Mouse (Mus musculus) liver, embryonic 13.5 days (tissue): Measurements from ENCODE around the gene Lipe. TPM values are rescaled to one million over a fixed set of nuclear protein-coding genes. Genes with fewer than 3 reads are reported as not detected.
A peak's percentile ranks its signal among the peaks of the same experiment; 100 is the strongest.
"Not testable (repeated sequence)": the region's sequence is repeated elsewhere in the genome, so short reads cannot be mapped to it uniquely, and the experiment has no call there.

Experiments
- ATAC-seq: fragments of 200-750 bp; cut with Nextera tagmentation; 2 replicates; pipeline ENCODE4 v1.8.0; 2017; ENCODE audit warnings: low read depth, mild to moderate bottlenecking, moderate number of reproducible peaks, moderate library complexity
- DNase-seq: peaks from one replicate; pipeline ENCODE4 v3.0.0; 2022
- H3K27ac ChIP-seq: fragments of 300-500 bp; sonication (generic); 2 replicates; pipeline ENCODE4 v1.5.1; 2015; ENCODE audit warnings: moderate library complexity, mild to moderate bottlenecking, inconsistent platforms
- H3K27me3 ChIP-seq: fragments of 300-500 bp; sonication (generic); 2 replicates; pipeline ENCODE4 v1.6.1; 2015; ENCODE audit warnings: mild to moderate bottlenecking, inconsistent platforms
- H3K36me3 ChIP-seq: fragments of 300-500 bp; sonication (generic); 2 replicates; pipeline ENCODE4 v1.6.1; 2015; ENCODE audit warnings: mild to moderate bottlenecking, inconsistent platforms
- H3K4me1 ChIP-seq: fragments of 300-500 bp; sonication (generic); replicated peaks from 2 replicates; pipeline ENCODE4 v1.6.1; 2015; ENCODE audit warnings: inconsistent platforms
- H3K4me2 ChIP-seq: fragments of 300-500 bp; sonication (generic); 2 replicates; pipeline ENCODE4 v1.6.1; 2015; ENCODE audit warnings: inconsistent platforms, mild to moderate bottlenecking, moderate library complexity
- H3K4me3 ChIP-seq: fragments of 300-500 bp; sonication (generic); replicated peaks from 2 replicates; pipeline ENCODE4 v1.5.1; 2015; ENCODE audit warnings: mild to moderate bottlenecking, inconsistent platforms
- H3K9ac ChIP-seq: fragments of 300-500 bp; sonication (generic); 2 replicates; pipeline ENCODE4 v1.6.1; 2015; ENCODE audit warnings: mild to moderate bottlenecking, inconsistent platforms
- H3K9me3 ChIP-seq: fragments of 300-500 bp; sonication (generic); replicated peaks from 2 replicates; pipeline ENCODE4 v1.6.1; 2016; ENCODE audit warnings: inconsistent platforms
- WGBS: fragments of 180-500 bp; shearing (Covaris S2); methylation state at CpG from one replicate; pipeline ENCODE4 v1.1.7; 2015; ENCODE audit not compliant: insufficient replicate concordance; 5-methylcytosine and 5-hydroxymethylcytosine counted together
- polyA plus RNA-seq: library from polyadenylated mRNA; unstranded; fragments of >200 nt; fragmentation: Nextera tagmentation; extraction: Ambion mirVana; gene quantifications from 2 replicates; pipeline ENCODE4 v1.2.1, GENCODE M21; 2015

Gene Lipe
- polyA plus RNA-seq, 1 experiment from 2014 or later = 2.4 TPM

GRCm38 (mm10) chr7:25411861-25412260 is 13.4 kb upstream of the Lipe start:
- no peak overlapping the region for H3K9ac ChIP-seq
- H3K4me3 ChIP-seq = no peak overlapping the region
- ATAC-seq (no peak), DNase-seq (no peak)
- no peak overlapping the region for H3K4me2 ChIP-seq
- 55% methylated on average over 3 of the region's 3 CpGs for WGBS
- 0 out of 2 replicates have a peak, but pooled peaks cover 3% of the 10 kb centered on the region for H3K4me1 ChIP-seq
- no peaks in the 10 kb centered on the region for H3K27me3 ChIP-seq
- no peak overlapping the region for H3K27ac ChIP-seq
- H3K36me3 ChIP-seq = no peaks in the 10 kb centered on the region
- H3K9me3 ChIP-seq = no peaks in the 10 kb centered on the region

GRCm38 (mm10) chr7:25410969-25411615 is 12.6 kb upstream of the Lipe start:
- H3K36me3 ChIP-seq = no peaks in the 10 kb centered on the region
- 48% methylated on average over 1 of the region's 1 CpGs for WGBS
- no peak for ATAC-seq

GRCm38 (mm10) chr7:25409114-25409760 is 10.7 kb upstream of the Lipe start:
- ATAC-seq (no peak), DNase-seq (no peak)
- WGBS = 33% methylated on average over 4 of the region's 4 CpGs

More at GRCm38 (mm10) chr7:25410969-25411615, 12.6 kb upstream of the Lipe start:
- Histone ChIP-seq H3K27ac (no peak overlapping the region), H3K4me3 (no peak overlapping the region), H3K4me1 (0 out of 2 replicates have a peak, but pooled peaks cover 3% of the 10 kb centered on the region), H3K4me2 (no peak overlapping the region), H3K27me3 (no peaks in the 10 kb centered on the region), H3K9ac (no peak overlapping the region), H3K9me3 (no peaks in the 10 kb centered on the region)
- DNase-seq = no peak

GRCm38 (mm10) chr7:25406468-25406867 is 8.0 kb upstream of the Lipe start:
- Histone ChIP-seq H3K36me3 (no peaks in the 10 kb centered on the region), H3K27me3 (no peaks in the 10 kb centered on the region), H3K27ac (no peak overlapping the region), H3K4me3 (no peak overlapping the region), H3K9me3 (no peaks in the 10 kb centered on the region), H3K4me1 (peaks cover 14% of the 10 kb centered on the region), H3K9ac (no peak overlapping the region), H3K4me2 (no peak overlapping the region)
- ATAC-seq = no peak
- WGBS = 66% methylated on average over 7 of the region's 7 CpGs
- DNase-seq = no peak

More at GRCm38 (mm10) chr7:25409114-25409760, 10.7 kb upstream of the Lipe start:
- Histone ChIP-seq H3K9me3 (no peaks in the 10 kb centered on the region), H3K27me3 (no peaks in the 10 kb centered on the region), H3K9ac (no peak overlapping the region), H3K4me3 (no peak overlapping the region), H3K4me2 (no peak overlapping the region), H3K36me3 (no peaks in the 10 kb centered on the region), H3K4me1 (no peaks in the 10 kb centered on the region), H3K27ac (no peak overlapping the region)

GRCm38 (mm10) chr7:25402671-25403101 is 4.2 kb upstream of the Lipe start:
- Histone ChIP-seq H3K9ac (no peak overlapping the region), H3K4me2 (no peak overlapping the region), H3K4me1 (peaks cover 14% of the 10 kb centered on the region), H3K27ac (no peak overlapping the region), H3K36me3 (no peaks in the 10 kb centered on the region), H3K9me3 (no peaks in the 10 kb centered on the region), H3K27me3 (no peaks in the 10 kb centered on the region), H3K4me3 (no peak overlapping the region)
- WGBS = 6% methylated on average over 2 of the region's 2 CpGs
- ATAC-seq (peak; percentile 65), DNase-seq (peak; percentile 49)

- Histone ChIP-seq H3K4me3 (no peak overlapping the region), H3K4me2 (no peak overlapping the region), H3K9me3 (no peaks in the 10 kb centered on the region), H3K36me3 (no peaks in the 10 kb centered on the region), H3K9ac (no peak overlapping the region), H3K27me3 (no peaks in the 10 kb centered on the region), H3K4me1 (peaks cover 14% of the 10 kb centered on the region), H3K27ac (no peak overlapping the region)
- ATAC-seq (no peak), DNase-seq (no peak)
- 49% methylated on average over 5 of the region's 5 CpGs for WGBS
Observed at GRCm38 (mm10) chr7:25401986-25402385, 3.5 kb upstream of the Lipe start.

- no peak overlapping the region for H3K27ac ChIP-seq
- H3K4me2 ChIP-seq = no peak overlapping the region
- peaks cover 14% of the 10 kb centered on the region for H3K4me1 ChIP-seq
- no peak overlapping the region for H3K4me3 ChIP-seq
- 64% methylated on average over 2 of the region's 2 CpGs for WGBS
- no peaks in the 10 kb centered on the region for H3K36me3 ChIP-seq
- H3K27me3 ChIP-seq = no peaks in the 10 kb centered on the region
- DNase-seq (no peak), ATAC-seq (no peak)
- no peaks in the 10 kb centered on the region for H3K9me3 ChIP-seq
- H3K9ac ChIP-seq = no peak overlapping the region
Observed at GRCm38 (mm10) chr7:25401551-25401950, 3.0 kb upstream of the Lipe start.

- H3K4me2 ChIP-seq = not testable (repeated sequence)
Observed at GRCm38 (mm10) chr7:25399028-25399427, 518 bp upstream of the Lipe start.

GRCm38 (mm10) chr7:25396621-25397020 is 1.9 kb downstream of the Lipe start:
- Histone ChIP-seq H3K9ac (no peak overlapping the region), H3K4me2 (no peak overlapping the region), H3K9me3 (no peaks in the 10 kb centered on the region), H3K4me1 (peaks cover 38% of the 10 kb centered on the region), H3K4me3 (peak overlapping the region; percentile 67; the same call in 1 of the 2 replicates), H3K27ac (0 out of 2 replicates have a peak overlapping the region, but pooled peaks have one; percentile 26), H3K36me3 (no peaks in the 10 kb centered on the region), H3K27me3 (peaks cover 9% of the 10 kb centered on the region; the same call in 1 of the 2 replicates)
- DNase-seq (no peak), ATAC-seq (no peak)
- 86% methylated on average over 14 of the region's 14 CpGs for WGBS

More at GRCm38 (mm10) chr7:25399028-25399427, 518 bp upstream of the Lipe start:
- not testable (repeated sequence) for H3K9ac ChIP-seq, ATAC-seq, H3K36me3 ChIP-seq, H3K27me3 ChIP-seq, H3K9me3 ChIP-seq, DNase-seq, H3K27ac ChIP-seq, H3K4me3 ChIP-seq
- H3K4me1 ChIP-seq = peaks cover 33% of the 10 kb centered on the region

GRCm38 (mm10) chr7:25395558-25396521 is 2.7 kb downstream of the Lipe start:
- DNase-seq = peak; percentile 91
- 6% methylated on average over 52 of the region's 52 CpGs for WGBS
- ATAC-seq = peak; percentile 95
- Histone ChIP-seq H3K9ac (peak overlapping the region; percentile 77), H3K4me3 (peak overlapping the region; percentile 67), H3K27ac (peak overlapping the region; percentile 26), H3K4me2 (peak overlapping the region; percentile 97), H3K27me3 (peaks cover 9% of the 10 kb centered on the region; the same call in 1 of the 2 replicates), H3K36me3 (no peaks in the 10 kb centered on the region), H3K4me1 (peaks cover 46% of the 10 kb centered on the region), H3K9me3 (no peaks in the 10 kb centered on the region)

- Histone ChIP-seq H3K27ac (no peak overlapping the region), H3K9ac (peak overlapping the region; percentile 77)
- ATAC-seq = peak; percentile 10; the same call in 1 of the 2 replicates
Observed at GRCm38 (mm10) chr7:25395186-25395557, 3.3 kb downstream of the Lipe start.

More at GRCm38 (mm10) chr7:25395186-25395557, 3.3 kb downstream of the Lipe start:
- H3K36me3 ChIP-seq = no peaks in the 10 kb centered on the region
- peak overlapping the region; percentile 97 for H3K4me2 ChIP-seq
- under 1% methylated on average over 22 of the region's 22 CpGs for WGBS
- peaks cover 9% of the 10 kb centered on the region; the same call in 1 of the 2 replicates for H3K27me3 ChIP-seq
- no peak for DNase-seq
- peaks cover 53% of the 10 kb centered on the region for H3K4me1 ChIP-seq
- H3K9me3 ChIP-seq = no peaks in the 10 kb centered on the region
- H3K4me3 ChIP-seq = peak overlapping the region; percentile 67
